ENCODE assay signal across 33 mouse cellular contexts in the genomic region with DNA sequence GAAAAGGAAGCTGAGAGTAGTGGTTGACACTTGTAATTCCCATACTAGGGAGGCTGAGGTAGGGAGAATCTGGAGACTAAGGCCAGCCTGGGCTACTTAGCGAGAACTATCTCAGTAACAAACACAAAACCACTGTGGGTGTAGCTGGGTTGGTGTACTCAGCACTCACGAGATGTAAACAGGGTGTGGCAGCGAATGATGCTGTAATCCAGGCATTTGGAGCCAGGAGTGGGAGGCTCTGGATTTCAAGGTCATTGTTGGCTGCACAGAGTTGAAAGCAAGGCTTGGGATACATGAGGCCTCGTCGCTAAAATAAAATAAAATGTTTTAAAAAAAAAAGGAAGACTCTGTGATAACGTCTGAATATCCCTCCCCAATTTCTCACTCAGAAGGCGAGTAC. TPM values are rescaled to one million over a fixed set of nuclear protein-coding genes. Genes with fewer than 3 reads are reported as not detected.
DNase-seq lines count a peak whose midpoint lies in the region; ATAC-seq lines count a peak whose summit lies in the region.
"Had no signal": no experiment of that assay in that cellular context is flagged by ENCODE, and none has a peak within 500 bp of the region (broad histone marks: within the 10 kb centered on the region; RNA-seq: fewer than 3 reads in every experiment).

No protein-coding gene starts in this region.

- H3K36me3 ChIP-seq in forebrain, embryonic 10.5 days (replicated peaks), result no peaks in the 10 kb centered on the region
- H3K36me3 ChIP-seq in forebrain, embryonic 13.5 days (ENCODE audit: poor library complexity, severe bottlenecking), result no peaks in the 10 kb centered on the region
- H3K36me3 ChIP-seq in heart, embryonic 13.5 days, result no peaks in the 10 kb centered on the region
- H3K36me3 ChIP-seq in heart, embryonic 11.5 days (ENCODE audit: control insufficient read depth, insufficient read depth, low read length), result no peaks in the 10 kb centered on the region
- H3K36me3 ChIP-seq: forebrain, embryonic 15.5 days; G1E; heart, embryonic 15.5 days had no signal

- H3K4me2 ChIP-seq in forebrain, embryonic 13.5 days, result no peak overlapping the region
- H3K4me2 ChIP-seq in heart, embryonic 13.5 days, result no peak overlapping the region
- H3K4me2 ChIP-seq in heart, embryonic 11.5 days, result no peak overlapping the region
- H3K4me2 ChIP-seq: forebrain, embryonic 15.5 days; heart, embryonic 15.5 days; hindbrain, embryonic 14.5 days had no signal

- no peaks in the 10 kb centered on the region for H3K27me3 ChIP-seq in forebrain, embryonic 10.5 days (ENCODE audit: poor library complexity, severe bottlenecking)
- H3K27me3 ChIP-seq in forebrain, embryonic 13.5 days, result no peaks in the 10 kb centered on the region
- no peaks in the 10 kb centered on the region for H3K27me3 ChIP-seq in heart, embryonic 13.5 days (replicated peaks)
- H3K27me3 ChIP-seq in heart, embryonic 11.5 days (ENCODE audit: control insufficient read depth, insufficient read depth, low read length), result no peaks in the 10 kb centered on the region
- H3K27me3 ChIP-seq: forebrain, embryonic 15.5 days; heart, embryonic 15.5 days had no signal

- 0 out of 2 replicates have a peak, but pooled peaks cover 3% of the 10 kb centered on the region for H3K9me3 ChIP-seq in forebrain, embryonic 10.5 days
- no peaks in the 10 kb centered on the region for H3K9me3 ChIP-seq in forebrain, embryonic 13.5 days (replicated peaks)
- H3K9me3 ChIP-seq in heart, embryonic 13.5 days, result no peaks in the 10 kb centered on the region
- H3K9me3 ChIP-seq in heart, embryonic 11.5 days (replicated peaks; ENCODE audit: control insufficient read depth, low read length), result no peaks in the 10 kb centered on the region
- H3K9me3 ChIP-seq: forebrain, embryonic 15.5 days; heart, embryonic 15.5 days had no signal

- H3K4me3 ChIP-seq in forebrain, embryonic 10.5 days, result no peak overlapping the region
- no peak overlapping the region for H3K4me3 ChIP-seq in forebrain, embryonic 13.5 days
- no peak overlapping the region for H3K4me3 ChIP-seq in heart, embryonic 13.5 days
- H3K4me3 ChIP-seq in heart, embryonic 11.5 days (ENCODE audit: low read depth, low read length), result no peak overlapping the region
- H3K4me3 ChIP-seq: forebrain, embryonic 15.5 days; heart, embryonic 15.5 days had no signal

- intact Hi-C loops in gastrocnemius, postnatal 14 days (cut with DNase I; ENCODE audit: low total_unique reads), result no loop called here

- H3K4me1 ChIP-seq in forebrain, embryonic 10.5 days, result peaks cover 9% of the 10 kb centered on the region
- H3K4me1 ChIP-seq in forebrain, embryonic 13.5 days, result no peaks in the 10 kb centered on the region
- no peaks in the 10 kb centered on the region for H3K4me1 ChIP-seq in heart, embryonic 13.5 days
- H3K4me1 ChIP-seq in heart, embryonic 11.5 days (ENCODE audit: control insufficient read depth, insufficient read depth, low read length), result no peaks in the 10 kb centered on the region
- H3K4me1 ChIP-seq: forebrain, embryonic 15.5 days; heart, embryonic 15.5 days had no signal

- no peak overlapping the region for H3K9ac ChIP-seq in forebrain, embryonic 13.5 days
- no peak overlapping the region for H3K9ac ChIP-seq in heart, embryonic 13.5 days
- no peak overlapping the region for H3K9ac ChIP-seq in heart, embryonic 11.5 days (ENCODE audit: low read depth, low read length)
- H3K9ac ChIP-seq: forebrain, embryonic 15.5 days; heart, embryonic 15.5 days; hindbrain, embryonic 14.5 days had no signal

- no peak for ATAC-seq in forebrain, embryonic 13.5 days
- no peak for ATAC-seq in heart, embryonic 13.5 days (ENCODE audit: extremely low read depth, insufficient number of reproducible peaks, low FRiP score, low TSS enrichment)
- no peak for ATAC-seq in heart, embryonic 11.5 days (replicated peaks; ENCODE audit: insufficient number of reproducible peaks, low FRiP score, low TSS enrichment)
- ATAC-seq: forebrain, embryonic 15.5 days; hindbrain, postnatal 0 days; inflammation-experienced regulatory T-cells, adult 6 months; intestine, embryonic 16.5 days had no signal

- no peak overlapping the region for H3K27ac ChIP-seq in forebrain, embryonic 10.5 days
- no peak overlapping the region for H3K27ac ChIP-seq in forebrain, embryonic 13.5 days
- H3K27ac ChIP-seq in heart, embryonic 13.5 days (replicated peaks), result peak overlapping the region; percentile 28; the same call in 1 of the 2 replicates
- H3K27ac ChIP-seq in heart, embryonic 11.5 days (ENCODE audit: low read depth, low read length), result no peak overlapping the region
- H3K27ac ChIP-seq: forebrain, embryonic 15.5 days; heart, embryonic 15.5 days; hindbrain, embryonic 14.5 days; hindbrain, postnatal 0 days had no signal

- WGBS in forebrain, embryonic 10.5 days, result 84% methylated on average over 7 of the region's 7 CpGs
- 84% methylated on average over 7 of the region's 7 CpGs for WGBS in forebrain, embryonic 13.5 days
- 65% methylated on average over 7 of the region's 7 CpGs for WGBS in heart, embryonic 13.5 days
- WGBS in heart, embryonic 11.5 days (ENCODE audit: insufficient replicate concordance), result 73% methylated on average over 7 of the region's 7 CpGs

- DNase-seq in forebrain, embryonic 10.5 days (ENCODE audit: extremely low spot score, low spot score), result peak; percentile 2
- peak; percentile 71 for DNase-seq in ES-CJ7 (ENCODE audit: low read depth, low spot score)
- peak; percentile 73 for DNase-seq in ZHBTc4 (ENCODE audit: low read depth, low spot score)
- DNase-seq in gastrocnemius, postnatal 14 days, result no peak
- DNase-seq in embryo, embryonic 9.5 days (ENCODE audit: extremely low spot score), result no peak
- DNase-seq: adrenal gland, adult 2 months; adrenal gland, postnatal 14 days; cerebellum, adult 11 months; cerebellum, adult 2 months; cerebellum, adult 9-11 months; cerebellum, postnatal 25 days; embryo, embryonic 11 days; gastrocnemius, postnatal 36 days; heart, postnatal 4 days; kidney, adult 18-20 months had no signal

RNA-seq across cellular contexts. Expression of a gene that starts 14.5 kb away (rescaled TPM):
- polyA plus RNA-seq in forebrain, embryonic 10.5 days (2016; fragmentation: Nextera tagmentation; extraction: Ambion mirVana), result 0.19 and 0.30 TPM in 2 replicates
- not detected in 2 replicates for polyA plus RNA-seq in forebrain, embryonic 13.5 days (2015; fragmentation: Nextera tagmentation; extraction: Ambion mirVana)
- polyA plus RNA-seq in heart, embryonic 13.5 days (2015; fragmentation: Nextera tagmentation; extraction: Ambion mirVana), result not detected in 2 replicates
- polyA plus RNA-seq in heart, embryonic 11.5 days (2014; fragmentation: Nextera tagmentation; extraction: Ambion mirVana), result not detected in 2 replicates
- not detected for total RNA-seq in gastrocnemius, postnatal 14 days (2021)
- total RNA-seq: adrenal gland, adult 2 months; adrenal gland, postnatal 14 days; adrenal gland, postnatal 4 days; gastrocnemius, adult 8-10 months; gastrocnemius, postnatal 36 days; granulocyte monocyte progenitor cell, adult 5-6 weeks; heart, postnatal 10 days; heart, postnatal 4 days; hindbrain, postnatal 0 days had no signal
- polyA plus RNA-seq: adrenal gland, adult 2 months; cerebellum, adult 2 months; cortical plate, adult 2 months; embryonic facial prominence, embryonic 11.5 days; forebrain, embryonic 15.5 days; G1E; heart, embryonic 15.5 days; hindbrain, embryonic 14.5 days; hindbrain, postnatal 0 days; inflammation-experienced regulatory T-cells, adult 6 months; intestine, embryonic 16.5 days had no signal

RNA-seq across cellular contexts. Expression of a gene that starts 24.7 kb away (rescaled TPM):
- not detected in 2 replicates for polyA plus RNA-seq in forebrain, embryonic 10.5 days (2016; fragmentation: Nextera tagmentation; extraction: Ambion mirVana)
- 0.14 TPM in 1 of 2 replicates, not detected in the other for polyA plus RNA-seq in forebrain, embryonic 13.5 days (2015; fragmentation: Nextera tagmentation; extraction: Ambion mirVana)
- polyA plus RNA-seq in heart, embryonic 13.5 days (2015; fragmentation: Nextera tagmentation; extraction: Ambion mirVana), result not detected in 2 replicates
- polyA plus RNA-seq in heart, embryonic 11.5 days (2014; fragmentation: Nextera tagmentation; extraction: Ambion mirVana), result not detected in 2 replicates
- not detected for total RNA-seq in gastrocnemius, postnatal 14 days (2021)
- total RNA-seq: adrenal gland, adult 2 months; adrenal gland, postnatal 14 days; adrenal gland, postnatal 4 days; G1E; gastrocnemius, adult 8-10 months; gastrocnemius, postnatal 36 days; granulocyte monocyte progenitor cell, adult 5-6 weeks; heart, postnatal 10 days; heart, postnatal 4 days had no signal
- polyA plus RNA-seq: adrenal gland, adult 2 months; cerebellum, adult 2 months; cortical plate, adult 2 months; embryonic facial prominence, embryonic 11.5 days; forebrain, embryonic 11.5 days; G1E; heart, embryonic 15.5 days; hindbrain, embryonic 11.5 days; inflammation-experienced regulatory T-cells, adult 6 months; intestine, embryonic 16.5 days had no signal

RNA-seq across cellular contexts. Expression of a gene that starts 32.0 kb away (rescaled TPM):
- polyA plus RNA-seq in forebrain, embryonic 10.5 days (2016; fragmentation: Nextera tagmentation; extraction: Ambion mirVana), result not detected in 2 replicates
- not detected in 2 replicates for polyA plus RNA-seq in forebrain, embryonic 13.5 days (2015; fragmentation: Nextera tagmentation; extraction: Ambion mirVana)
- polyA plus RNA-seq in heart, embryonic 13.5 days (2015; fragmentation: Nextera tagmentation; extraction: Ambion mirVana), result not detected in 2 replicates
- not detected in 2 replicates for polyA plus RNA-seq in heart, embryonic 11.5 days (2014; fragmentation: Nextera tagmentation; extraction: Ambion mirVana)
- total RNA-seq in gastrocnemius, postnatal 14 days (2021), result not detected
- total RNA-seq: adrenal gland, adult 2 months; adrenal gland, postnatal 14 days; adrenal gland, postnatal 4 days; gastrocnemius, adult 8-10 months; gastrocnemius, postnatal 36 days; granulocyte monocyte progenitor cell, adult 5-6 weeks; heart, postnatal 10 days; heart, postnatal 4 days; hindbrain, postnatal 0 days had no signal
- polyA plus RNA-seq: adrenal gland, adult 2 months; embryonic facial prominence, embryonic 11.5 days; forebrain, embryonic 11.5 days; forebrain, embryonic 15.5 days; G1E; heart, embryonic 15.5 days; hindbrain, embryonic 11.5 days; hindbrain, embryonic 14.5 days; hindbrain, postnatal 0 days; intestine, embryonic 16.5 days had no signal

RNA-seq across cellular contexts. Expression of a gene that starts 45.2 kb away (rescaled TPM):
- not detected in 2 replicates for polyA plus RNA-seq in forebrain, embryonic 10.5 days (2016; fragmentation: Nextera tagmentation; extraction: Ambion mirVana)
- not detected in 2 replicates for polyA plus RNA-seq in forebrain, embryonic 13.5 days (2015; fragmentation: Nextera tagmentation; extraction: Ambion mirVana)
- polyA plus RNA-seq in heart, embryonic 13.5 days (2015; fragmentation: Nextera tagmentation; extraction: Ambion mirVana), result 0.09 and 0.10 TPM in 2 replicates
- 0.09 TPM in 1 of 2 replicates, not detected in the other for polyA plus RNA-seq in heart, embryonic 11.5 days (2014; fragmentation: Nextera tagmentation; extraction: Ambion mirVana)
- not detected for total RNA-seq in gastrocnemius, postnatal 14 days (2021)
- total RNA-seq: adrenal gland, adult 2 months; adrenal gland, postnatal 14 days; adrenal gland, postnatal 4 days; gastrocnemius, adult 8-10 months; gastrocnemius, postnatal 36 days; granulocyte monocyte progenitor cell, adult 5-6 weeks; heart, postnatal 10 days; heart, postnatal 4 days; hindbrain, postnatal 0 days had no signal
- polyA plus RNA-seq: adrenal gland, adult 2 months; cerebellum, adult 2 months; cortical plate, adult 2 months; embryonic facial prominence, embryonic 11.5 days; forebrain, embryonic 11.5 days; forebrain, embryonic 15.5 days; G1E; heart, embryonic 15.5 days; hindbrain, embryonic 14.5 days; intestine, embryonic 16.5 days had no signal

RNA-seq across cellular contexts. Expression of a gene that starts 58.9 kb away (rescaled TPM):
- polyA plus RNA-seq in forebrain, embryonic 10.5 days (2016; fragmentation: Nextera tagmentation; extraction: Ambion mirVana), result 12.6 and 12.8 TPM in 2 replicates
- 4.8 and 5.5 TPM in 2 replicates for polyA plus RNA-seq in forebrain, embryonic 13.5 days (2015; fragmentation: Nextera tagmentation; extraction: Ambion mirVana)
- 25.8 and 27.9 TPM in 2 replicates for polyA plus RNA-seq in heart, embryonic 13.5 days (2015; fragmentation: Nextera tagmentation; extraction: Ambion mirVana)
- 26.3 and 32.1 TPM in 2 replicates for polyA plus RNA-seq in heart, embryonic 11.5 days (2014; fragmentation: Nextera tagmentation; extraction: Ambion mirVana)
- 1 to 10 TPM; 2.4 to 2.7 TPM for total RNA-seq in gastrocnemius, postnatal 14 days (2021)
- total RNA-seq: G1E had no signal
- polyA plus RNA-seq: G1E had no signal

Comparison
In these comparisons a context has a peak if more than half of its experiments do, and no peak if none do; other contexts are left out.
1. DNase-seq: peak in forebrain, embryonic 10.5 days (single experiment), ES-CJ7 (single experiment) and ZHBTc4 (single experiment); none in gastrocnemius, postnatal 14 days (single experiment) and embryo, embryonic 9.5 days (single experiment).